ENCODE assay signal across 21 mouse cellular contexts in the genomic region with DNA sequence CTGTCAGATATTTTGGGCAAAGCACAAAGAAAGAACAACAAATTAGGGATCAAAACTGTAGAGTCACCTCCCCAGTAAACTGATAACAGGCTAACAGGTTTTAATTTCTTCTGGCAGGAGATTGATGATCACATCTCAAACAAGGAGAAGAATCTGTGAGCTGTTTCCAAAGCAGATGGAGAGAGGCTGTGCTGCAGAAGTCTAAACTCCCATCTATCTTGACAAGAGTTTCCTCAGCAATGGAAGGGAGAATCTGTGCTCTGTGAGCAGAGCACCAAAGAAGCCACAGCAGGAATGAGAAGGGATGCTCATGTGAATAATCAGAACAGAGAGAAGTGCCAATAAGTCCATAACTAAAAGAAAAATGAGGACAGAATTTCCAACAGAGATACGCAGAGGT. TPM values are rescaled to one million over a fixed set of nuclear protein-coding genes. Genes with fewer than 3 reads are reported as not detected.
DNase-seq lines count a peak whose midpoint lies in the region; ATAC-seq and TF ChIP-seq lines count a peak whose summit lies in the region.
"Had no signal": no experiment of that assay in that cellular context is flagged by ENCODE, and none has a peak within 500 bp of the region (broad histone marks: within the 10 kb centered on the region; RNA-seq: fewer than 3 reads in every experiment).

No protein-coding gene starts in this region.

- TF ChIP-seq CTCF in brain, embryonic 14.5 days (IDR thresholded peaks at IDR 0.05; ENCODE audit: borderline replicate concordance, extremely low read depth, insufficient read depth, insufficient read length) = no peak

- no peak for TF ChIP-seq POLR2A in brain, embryonic 14.5 days (IDR thresholded peaks at IDR 0.05; ENCODE audit: borderline replicate concordance, extremely low read depth, insufficient read depth, insufficient read length, poor library complexity, severe bottlenecking)

- peak; percentile 74 for ATAC-seq in frontal cortex, adult (ENCODE audit: low TSS enrichment)
- ATAC-seq: forebrain, embryonic 13.5 days; forebrain, embryonic 15.5 days had no signal

- no peak for DNase-seq in frontal cortex, postnatal 25 days (ENCODE audit: low spot score in 2 of 2)
- DNase-seq in layer of hippocampus, adult 18-20 months (ENCODE audit: low spot score in 2 of 2) = peak; percentile 11 to 46
- no peak for DNase-seq in layer of hippocampus, adult 11-12 months (ENCODE audit: low spot score)
- DNase-seq in layer of hippocampus, adult 9-11 months = peak; percentile 38
- DNase-seq in layer of hippocampus, adult 9-10 months (ENCODE audit: low spot score) = no peak
- peak; percentile 17 for DNase-seq in brain, embryonic 14.5 days (ENCODE audit: low read depth)
- no peak for DNase-seq in adrenal gland, postnatal 4 days (ENCODE audit: low spot score in 2 of 2)
- DNase-seq: adrenal gland, adult 2 months; adrenal gland, postnatal 10 days; adrenal gland, postnatal 25 days; cerebellum, adult 11-12 months; cerebellum, adult 2 months; cerebellum, adult 9-10 months; cerebellum, postnatal 10 days; cerebellum, postnatal 25 days had no signal

RNA-seq across cellular contexts. Expression of gene Lrrtm1, which starts 58.8 kb away (rescaled TPM):
- total RNA-seq in layer of hippocampus, adult 18-20 months (2021) = 100 to 1,000 TPM; 114 to 117 TPM
- polyA plus RNA-seq in brain, embryonic 14.5 days (2012; rRNA removed) = 38.5 and 42.4 TPM in 2 replicates
- 1 to 10 TPM; 2.1 to 2.4 TPM for total RNA-seq in adrenal gland, postnatal 4 days (2021)
- total RNA-seq: ES-E14, MEL had no signal
- polyA plus RNA-seq: C2C12 had no signal

Comparison
In these comparisons a context has a peak if more than half of its experiments do, and no peak if none do; other contexts are left out.
1. DNase-seq: peak in layer of hippocampus, adult 18-20 months (2 of 2), layer of hippocampus, adult 9-11 months (single experiment) and brain, embryonic 14.5 days (single experiment); none in frontal cortex, postnatal 25 days (0 of 2), layer of hippocampus, adult 11-12 months (single experiment), layer of hippocampus, adult 9-10 months (single experiment) and adrenal gland, postnatal 4 days (0 of 2).
2. RNA of gene Lrrtm1, which starts 58.8 kb away (total RNA-seq): 114 to 117 TPM in layer of hippocampus, adult 18-20 months; 2.1 to 2.4 TPM in adrenal gland, postnatal 4 days; every median in the first group is over 10 times any median in the second.